Mouse (Mus musculus) intestine, embryonic 15.5 days (tissue): ENCODE data around the gene Gm49378. TPM values are rescaled to one million over a fixed set of nuclear protein-coding genes. Genes with fewer than 3 reads are reported as not detected.
A peak's percentile ranks its signal among the peaks of the same experiment; 100 is the strongest.

Experiments used
- ATAC-seq: fragments of 200-750 bp; cut with Nextera tagmentation; 2 replicates; pipeline ENCODE4 v1.8.0; 2017; ENCODE audit warnings: moderate TSS enrichment, moderate library complexity
- H3K27ac ChIP-seq: fragments of 300-500 bp; sonication (generic); 2 replicates; pipeline ENCODE4 v1.5.1; 2015; ENCODE audit warnings: mild to moderate bottlenecking, inconsistent platforms
- H3K27me3 ChIP-seq: fragments of 300-500 bp; sonication (generic); replicated peaks from 2 replicates; pipeline ENCODE4 v1.6.1; 2015; ENCODE audit warnings: inconsistent platforms
- H3K36me3 ChIP-seq: fragments of 300-500 bp; sonication (generic); 2 replicates; pipeline ENCODE4 v1.6.1; 2015; ENCODE audit warnings: inconsistent platforms
- H3K4me1 ChIP-seq: fragments of 300-500 bp; sonication (generic); replicated peaks from 2 replicates; pipeline ENCODE4 v1.6.1; 2015; ENCODE audit warnings: inconsistent platforms
- H3K4me2 ChIP-seq: fragments of 300-500 bp; sonication (generic); replicated peaks from 2 replicates; pipeline ENCODE4 v1.6.1; 2015; ENCODE audit warnings: mild to moderate bottlenecking, inconsistent platforms
- H3K4me3 ChIP-seq: fragments of 300-500 bp; sonication (generic); replicated peaks from 2 replicates; pipeline ENCODE4 v1.5.1; 2015; ENCODE audit warnings: inconsistent platforms
- H3K9ac ChIP-seq: fragments of 300-500 bp; sonication (generic); 2 replicates; pipeline ENCODE4 v1.6.1; 2015; ENCODE audit warnings: inconsistent platforms
- H3K9me3 ChIP-seq: fragments of 300-500 bp; sonication (generic); 2 replicates; pipeline ENCODE4 v1.6.1; 2016; ENCODE audit warnings: inconsistent platforms
- WGBS: fragments of 180-500 bp; shearing (Covaris S2); methylation state at CpG from one replicate; pipeline ENCODE4 v1.1.7; 2015; 5-methylcytosine and 5-hydroxymethylcytosine counted together
- polyA plus RNA-seq: library from polyadenylated mRNA; unstranded; fragments of >200 nt; fragmentation: Nextera tagmentation; extraction: Ambion mirVana; gene quantifications from 2 replicates; pipeline ENCODE4 v1.2.1, GENCODE M21; 2015

Gm49378 gene
- polyA plus RNA-seq, 1 experiment from 2014 or later = 2.6 TPM

DNA sequence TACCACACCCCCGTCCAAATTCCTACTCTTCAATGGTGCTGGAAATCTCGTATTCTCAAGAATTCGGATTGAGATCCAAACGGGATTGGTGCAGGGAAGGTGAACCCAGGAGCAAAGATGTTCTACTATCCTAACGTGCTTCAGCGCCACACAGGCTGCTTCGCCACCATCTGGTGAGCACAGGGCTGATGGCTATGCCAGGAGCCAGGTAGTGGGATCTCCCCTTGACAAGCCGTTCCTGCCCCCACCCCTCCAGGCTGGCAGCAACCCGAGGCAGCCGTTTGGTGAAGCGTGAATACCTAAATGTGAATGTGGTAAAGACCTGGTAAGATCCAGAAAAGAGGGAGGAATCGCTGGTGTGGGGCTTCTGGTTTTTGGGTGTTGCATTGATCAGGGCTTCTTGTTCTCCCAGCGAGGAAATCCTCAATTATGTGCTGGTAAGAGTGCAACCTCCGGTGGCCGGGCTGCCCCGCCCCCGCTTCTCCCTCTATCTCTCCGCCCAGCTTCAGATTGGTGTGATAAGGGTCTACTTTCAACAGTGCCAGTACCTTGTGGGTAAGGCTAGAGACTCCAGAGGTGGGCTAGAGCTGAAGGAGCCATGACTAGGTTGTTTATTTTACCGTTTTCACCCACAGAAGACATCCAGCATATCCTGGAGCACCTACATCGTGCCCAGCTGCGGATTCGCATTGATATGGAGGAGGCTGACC lies 19.1 kb downstream of the Gm49378 start:
- no peaks in the 10 kb centered on the region for H3K9me3 ChIP-seq
- peak; percentile 41; the same call in 1 of the 2 replicates for ATAC-seq
- H3K9ac ChIP-seq = peak overlapping the region; percentile 32; the same call in 1 of the 2 replicates
- H3K4me2 ChIP-seq = peak overlapping the region; percentile 52
- no peak overlapping the region for H3K27ac ChIP-seq
- WGBS = 32% methylated on average over 22 of the region's 22 CpGs
- no peaks in the 10 kb centered on the region for H3K36me3 ChIP-seq
- peak overlapping the region; percentile 23 for H3K4me3 ChIP-seq
- H3K27me3 ChIP-seq = no peaks in the 10 kb centered on the region
- peaks cover 4% of the 10 kb centered on the region; the same call in 1 of the 2 replicates for H3K4me1 ChIP-seq

DNA sequence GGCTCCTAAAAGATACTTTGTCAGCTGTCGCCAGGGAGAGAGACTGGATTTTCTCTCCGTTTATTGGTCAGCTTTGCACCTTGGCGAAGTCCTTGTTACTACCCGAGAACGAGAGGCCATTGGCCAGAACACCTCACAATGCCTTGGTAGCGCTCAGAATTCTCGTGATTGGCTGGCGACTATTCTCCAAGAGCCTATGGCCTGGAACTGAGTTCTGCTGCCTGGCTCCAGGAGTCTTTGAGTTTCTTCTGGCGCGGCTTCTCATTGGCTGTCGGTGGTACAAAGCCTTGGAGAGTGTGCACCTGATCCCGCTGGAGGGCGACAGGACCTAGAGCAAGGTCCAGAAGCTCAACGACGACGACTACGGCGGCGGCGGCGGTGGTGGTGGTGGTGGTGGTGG lies 19.9 kb downstream of the Gm49378 start, which contains the start of gene Rec8:
Rec8 (plus strand) TSS at position 216 of the 400 bp plus-strand sequence.
- no peaks in the 10 kb centered on the region for H3K9me3 ChIP-seq
- H3K9ac ChIP-seq = peak within 1 kb of the TSS; percentile 32; the same call in 1 of the 2 replicates
- no peaks in the 10 kb centered on the region for H3K27me3 ChIP-seq
- peak within 1 kb of the TSS; percentile 52 for H3K4me2 ChIP-seq
- 13% methylated on average over 21 of the region's 21 CpGs for WGBS
- peaks cover 4% of the 10 kb centered on the region; the same call in 1 of the 2 replicates for H3K4me1 ChIP-seq
- peak within 1 kb of the TSS; percentile 23 for H3K4me3 ChIP-seq
- no peak within 1 kb of the TSS for H3K27ac ChIP-seq
- no peaks in the 10 kb centered on the region for H3K36me3 ChIP-seq
- peak; percentile 90 for ATAC-seq

DNA sequence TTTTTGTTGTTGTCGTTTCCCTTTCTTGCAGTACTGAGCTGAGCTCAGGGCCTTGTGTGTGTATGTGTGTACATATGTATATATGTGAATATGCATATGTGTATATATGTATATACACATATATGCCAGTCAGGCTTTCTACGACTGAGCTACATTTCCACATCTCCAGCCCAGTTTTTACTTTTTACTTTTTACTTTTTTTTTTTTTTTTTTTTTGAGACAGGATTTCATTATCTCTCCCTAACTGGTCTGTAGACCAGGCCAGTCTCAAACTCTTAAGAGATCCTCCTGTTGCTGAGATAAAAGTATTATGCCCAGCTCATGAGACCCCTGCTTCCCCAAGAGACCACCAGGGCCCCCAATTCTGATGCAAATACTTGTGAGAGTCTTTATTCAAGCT lies 20.9 kb downstream of the Gm49378 start:
- WGBS = 81% methylated on average over 2 of the region's 2 CpGs
- no peak overlapping the region for H3K9ac ChIP-seq
- H3K4me2 ChIP-seq = no peak overlapping the region
- ATAC-seq = no peak
- H3K9me3 ChIP-seq = no peaks in the 10 kb centered on the region
- no peak overlapping the region for H3K4me3 ChIP-seq
- H3K27me3 ChIP-seq = no peaks in the 10 kb centered on the region
- no peak overlapping the region for H3K27ac ChIP-seq
- H3K4me1 ChIP-seq = peaks cover 4% of the 10 kb centered on the region; the same call in 1 of the 2 replicates
- no peaks in the 10 kb centered on the region for H3K36me3 ChIP-seq

DNA sequence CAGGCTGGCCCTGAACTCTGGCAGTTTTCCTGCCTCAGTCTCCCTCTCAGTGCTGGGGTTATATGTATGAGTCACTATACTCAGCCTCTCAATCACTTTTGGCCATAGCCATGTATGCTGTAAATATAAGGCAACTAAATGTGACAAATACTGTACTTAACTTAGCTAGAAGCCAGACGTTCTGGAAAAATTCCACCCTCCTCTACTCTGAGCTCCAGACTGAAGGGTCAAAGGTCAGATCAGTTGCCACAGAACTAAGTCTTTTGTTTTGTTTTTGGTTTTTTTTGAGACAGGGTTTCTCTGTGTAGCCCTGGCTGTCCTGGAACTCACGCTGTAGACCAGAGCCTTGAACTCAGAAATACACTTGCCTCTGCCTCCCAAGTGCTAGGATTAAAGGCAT lies 21.8 kb downstream of the Gm49378 start:
- Histone ChIP-seq H3K36me3 (no peaks in the 10 kb centered on the region), H3K4me3 (no peak overlapping the region), H3K9me3 (no peaks in the 10 kb centered on the region), H3K4me1 (peaks cover 4% of the 10 kb centered on the region; the same call in 1 of the 2 replicates), H3K27ac (no peak overlapping the region), H3K9ac (no peak overlapping the region), H3K27me3 (no peaks in the 10 kb centered on the region), H3K4me2 (no peak overlapping the region)
- no peak for ATAC-seq
- WGBS = 37% methylated on average over 2 of the region's 2 CpGs

DNA sequence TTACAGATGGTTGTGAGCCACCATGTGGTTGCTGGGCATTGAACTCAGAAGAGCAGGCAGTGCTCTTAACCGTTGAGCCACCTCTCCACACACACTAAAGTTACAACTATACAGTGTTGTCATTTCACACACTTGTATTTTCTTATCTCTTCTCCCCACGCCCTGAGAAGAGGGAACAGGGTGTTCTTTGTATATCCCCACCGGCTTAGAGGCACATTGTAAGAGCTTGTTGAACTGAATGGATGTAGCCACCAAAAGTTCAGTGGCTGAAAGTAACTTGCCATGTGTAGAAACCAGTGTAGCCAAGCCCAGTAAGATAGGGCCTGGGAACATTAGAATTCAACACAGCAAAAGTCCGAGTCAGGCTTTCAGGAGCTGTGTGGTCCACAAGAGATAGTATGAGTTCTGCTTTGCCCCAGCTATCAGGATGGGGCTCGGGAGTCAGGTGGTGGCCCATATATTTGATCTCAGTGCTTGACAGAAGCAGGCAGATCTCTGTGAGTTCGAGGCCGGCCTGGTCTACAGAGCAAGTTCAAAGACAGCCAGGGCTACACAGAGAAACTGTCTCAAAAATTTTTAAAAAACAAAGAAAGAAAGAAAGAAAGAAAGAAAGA lies 23.0 kb downstream of the Gm49378 start:
- 76% methylated on average over 7 of the region's 7 CpGs for WGBS
- Histone ChIP-seq H3K4me3 (no peak overlapping the region), H3K4me1 (peaks cover 4% of the 10 kb centered on the region; the same call in 1 of the 2 replicates), H3K27ac (no peak overlapping the region), H3K9ac (no peak overlapping the region), H3K4me2 (no peak overlapping the region), H3K36me3 (0 out of 2 replicates have a peak, but pooled peaks cover 3% of the 10 kb centered on the region), H3K9me3 (no peaks in the 10 kb centered on the region), H3K27me3 (no peaks in the 10 kb centered on the region)
- no peak for ATAC-seq

DNA sequence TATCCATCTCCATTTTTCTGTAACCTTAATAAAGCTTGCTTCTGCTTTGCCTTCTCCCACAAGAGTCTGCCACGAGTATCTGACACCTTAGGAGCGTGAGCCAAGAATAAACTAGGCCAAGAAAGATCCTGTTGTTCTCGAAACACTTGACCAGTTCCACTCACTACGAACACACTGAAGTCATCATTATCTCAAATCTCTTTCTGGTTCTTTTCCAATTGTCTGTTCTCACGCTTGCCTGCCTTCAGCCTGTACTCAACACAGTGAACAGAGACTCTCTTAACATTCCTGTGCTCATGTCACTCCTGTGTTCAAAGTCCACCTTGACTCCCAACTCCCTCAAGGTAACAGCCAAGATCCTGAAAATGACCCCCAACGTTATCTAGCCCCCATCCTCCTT lies 24.3 kb downstream of the Gm49378 start:
- H3K9me3 ChIP-seq = no peaks in the 10 kb centered on the region
- H3K4me3 ChIP-seq = no peak overlapping the region
- WGBS = 66% methylated on average over 6 of the region's 6 CpGs
- H3K4me1 ChIP-seq = 0 out of 2 replicates have a peak, but pooled peaks cover 4% of the 10 kb centered on the region
- no peak overlapping the region for H3K4me2 ChIP-seq
- H3K27me3 ChIP-seq = no peaks in the 10 kb centered on the region
- no peak overlapping the region for H3K9ac ChIP-seq
- no peak overlapping the region for H3K27ac ChIP-seq
- H3K36me3 ChIP-seq = 0 out of 2 replicates have a peak, but pooled peaks cover 3% of the 10 kb centered on the region
- ATAC-seq = no peak

DNA sequence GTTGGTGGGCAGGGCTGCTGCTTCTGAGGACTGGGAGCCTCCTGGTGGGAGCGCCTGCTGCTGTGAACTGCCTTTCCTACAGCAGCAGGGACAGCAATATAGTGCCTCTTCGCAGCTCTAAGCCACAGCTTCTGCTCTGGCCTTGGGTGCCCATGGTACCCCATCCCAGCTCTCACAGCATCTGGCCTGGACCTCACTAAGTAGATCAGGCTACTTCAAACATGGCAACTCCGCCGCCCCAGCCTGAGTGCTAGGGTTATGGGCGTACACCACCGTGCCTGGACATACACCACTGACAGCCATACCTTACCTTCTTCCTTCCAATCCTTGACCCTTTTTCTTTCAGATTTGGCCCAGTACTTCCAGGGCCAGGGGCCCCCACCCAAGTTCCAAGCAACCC lies 29.4 kb downstream of the Gm49378 start:
- Histone ChIP-seq H3K4me1 (0 out of 2 replicates have a peak, but pooled peaks cover 8% of the 10 kb centered on the region), H3K27ac (no peak overlapping the region), H3K27me3 (no peaks in the 10 kb centered on the region), H3K4me2 (no peak overlapping the region), H3K9ac (no peak overlapping the region), H3K4me3 (no peak overlapping the region), H3K36me3 (0 out of 2 replicates have a peak, but pooled peaks cover 16% of the 10 kb centered on the region), H3K9me3 (no peaks in the 10 kb centered on the region)
- 91% methylated on average over 6 of the region's 6 CpGs for WGBS
- no peak for ATAC-seq

DNA sequence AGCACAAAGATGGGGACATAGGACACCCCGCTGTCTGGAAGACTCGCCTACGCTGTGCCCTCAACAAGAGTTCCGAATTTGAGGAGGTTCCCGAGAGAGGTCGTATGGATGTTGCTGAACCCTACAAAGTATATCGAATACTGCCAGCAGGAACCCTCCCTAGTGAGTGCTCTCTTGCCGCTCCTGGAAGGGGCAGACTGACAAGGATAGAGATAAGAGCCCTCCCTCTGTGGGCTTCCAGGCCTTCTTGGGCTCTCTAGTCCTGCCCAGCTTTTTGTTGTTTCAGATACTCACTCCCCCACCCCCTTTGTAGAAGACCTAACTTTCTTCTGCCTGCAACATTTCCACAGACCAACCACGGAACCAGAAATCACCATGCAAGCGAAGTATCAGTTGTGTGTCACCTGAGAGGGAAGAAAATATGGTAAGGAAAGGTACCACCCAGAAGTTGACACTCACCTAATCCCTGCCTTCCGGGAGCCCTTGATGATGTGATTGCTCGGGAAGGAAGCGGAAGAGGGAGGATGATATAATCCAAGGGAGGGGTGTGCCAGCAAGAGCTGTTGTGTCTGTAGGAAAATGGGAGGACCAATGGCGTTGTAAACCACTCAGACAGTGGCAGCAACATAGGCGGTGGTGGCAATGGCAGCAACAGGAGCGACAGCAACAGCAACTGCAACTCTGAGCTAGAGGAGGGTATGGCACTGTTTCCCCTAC lies 31.8 kb downstream of the Gm49378 start:
- Histone ChIP-seq H3K4me3 (no peak overlapping the region), H3K27ac (no peak overlapping the region), H3K4me1 (0 out of 2 replicates have a peak, but pooled peaks cover 10% of the 10 kb centered on the region), H3K4me2 (no peak overlapping the region), H3K9me3 (no peaks in the 10 kb centered on the region), H3K9ac (no peak overlapping the region), H3K27me3 (no peaks in the 10 kb centered on the region), H3K36me3 (peaks cover 28% of the 10 kb centered on the region)
- ATAC-seq = no peak
- 94% methylated on average over 16 of the region's 16 CpGs for WGBS

DNA sequence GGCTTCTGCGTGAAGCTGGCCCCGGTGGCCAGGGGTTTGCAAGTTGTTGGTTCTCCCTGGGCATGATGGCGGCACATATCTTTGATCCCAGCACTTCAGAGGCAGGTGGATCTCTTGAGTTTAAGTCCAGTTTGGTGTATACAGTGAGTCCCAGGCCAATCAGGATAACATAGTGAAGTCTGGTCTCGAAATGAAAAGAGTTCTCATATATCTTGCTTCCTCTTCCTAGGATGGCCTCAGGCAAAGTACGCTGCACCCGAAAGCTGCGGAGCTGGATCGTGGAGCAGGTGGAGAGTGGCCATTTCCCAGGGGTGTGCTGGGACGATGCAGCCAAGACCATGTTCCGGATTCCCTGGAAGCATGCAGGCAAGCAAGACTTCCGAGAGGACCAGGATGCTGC lies 32.9 kb downstream of the Gm49378 start:
- H3K4me1 ChIP-seq = 0 out of 2 replicates have a peak, but pooled peaks cover 10% of the 10 kb centered on the region
- H3K9me3 ChIP-seq = no peaks in the 10 kb centered on the region
- H3K27me3 ChIP-seq = no peaks in the 10 kb centered on the region
- H3K36me3 ChIP-seq = peaks cover 33% of the 10 kb centered on the region
- H3K27ac ChIP-seq = peak overlapping the region; percentile 82; the same call in 1 of the 2 replicates
- no peak overlapping the region for H3K4me3 ChIP-seq
- peak overlapping the region; percentile 74; the same call in 1 of the 2 replicates for H3K4me2 ChIP-seq
- WGBS = 90% methylated on average over 11 of the region's 11 CpGs
- no peak for ATAC-seq
- H3K9ac ChIP-seq = no peak overlapping the region

DNA sequence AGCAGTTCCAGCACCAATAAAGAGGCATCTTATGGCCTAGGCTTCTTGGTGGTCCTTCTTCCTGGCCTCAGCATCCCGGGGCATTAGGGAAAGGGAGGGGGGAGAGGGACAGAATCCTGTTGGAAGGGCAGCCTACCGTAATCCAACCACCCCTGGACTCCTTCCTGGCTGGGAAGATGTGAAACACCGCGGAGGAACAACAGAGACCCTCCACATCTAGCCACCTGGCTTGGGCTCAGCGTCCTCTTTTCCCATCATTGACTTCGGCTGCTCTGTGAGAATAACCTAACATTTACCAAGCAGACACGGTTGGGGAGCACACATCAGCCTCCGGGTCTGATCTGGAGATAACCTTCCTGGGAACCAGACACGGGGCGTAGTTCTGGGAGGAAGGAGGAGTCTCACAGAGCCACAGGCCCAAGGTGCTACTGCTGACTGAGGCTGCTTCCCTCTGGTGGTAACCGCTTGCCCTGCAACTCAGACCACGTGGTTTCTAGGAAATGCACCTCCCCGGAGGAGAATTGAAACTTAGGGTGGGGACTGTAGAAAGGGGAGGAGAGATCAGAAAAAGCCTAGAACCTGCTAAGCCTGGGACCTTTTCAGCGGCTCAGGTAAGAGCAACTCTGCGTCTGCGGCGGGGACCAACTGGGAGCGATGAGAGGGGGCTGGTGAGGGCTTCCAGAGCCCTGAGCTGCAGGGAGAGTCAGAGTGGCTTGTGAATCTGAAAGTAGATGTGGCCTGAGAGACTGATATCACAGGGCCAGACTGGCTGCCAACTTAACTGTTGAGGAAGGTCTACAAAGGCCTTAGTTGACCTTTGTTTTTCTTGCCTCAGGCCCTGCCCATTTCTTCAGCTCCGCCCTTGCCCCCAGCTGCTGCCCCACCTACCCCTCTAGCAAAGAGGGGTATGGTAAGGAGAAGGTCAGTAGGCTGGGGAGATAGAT lies 33.8 kb downstream of the Gm49378 start:
- peak overlapping the region; percentile 74 for H3K4me2 ChIP-seq
- H3K4me3 ChIP-seq = peak overlapping the region; percentile 39
- 12% methylated on average over 19 of the region's 19 CpGs for WGBS
- peak overlapping the region; percentile 82 for H3K27ac ChIP-seq
- H3K9me3 ChIP-seq = no peaks in the 10 kb centered on the region
- ATAC-seq = peak; percentile 97
- no peaks in the 10 kb centered on the region for H3K27me3 ChIP-seq
- H3K36me3 ChIP-seq = peaks cover 43% of the 10 kb centered on the region
- peak overlapping the region; percentile 56 for H3K9ac ChIP-seq
- H3K4me1 ChIP-seq = 0 out of 2 replicates have a peak, but pooled peaks cover 10% of the 10 kb centered on the region

DNA sequence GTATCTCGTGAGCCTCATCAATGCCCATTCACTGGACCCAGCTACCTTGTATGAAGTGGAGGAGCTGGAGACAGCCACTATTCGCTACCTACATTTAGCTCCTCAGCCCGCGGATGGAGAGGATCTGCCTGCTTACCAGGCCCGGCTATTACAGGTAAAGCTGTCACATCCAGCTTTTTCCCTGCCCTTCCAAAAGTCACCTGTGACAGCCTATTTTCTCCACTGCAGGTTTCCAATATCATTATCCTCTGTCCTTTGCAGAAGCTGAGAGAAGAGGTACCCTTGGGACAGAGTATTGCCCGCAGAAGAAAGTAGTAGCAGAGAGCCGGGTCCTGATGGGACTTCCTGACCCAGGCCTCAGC lies 34.4 kb downstream of the Gm49378 start, which contains the start of gene Irf9:
Irf9 (plus strand) TSS at position 301 of the 362 bp plus-strand sequence.
- peaks cover 49% of the 10 kb centered on the region for H3K36me3 ChIP-seq
- 80% methylated on average over 7 of the region's 7 CpGs for WGBS
- peak within 1 kb of the TSS; percentile 74 for H3K4me2 ChIP-seq
- H3K4me3 ChIP-seq = peak within 1 kb of the TSS; percentile 39
- no peaks in the 10 kb centered on the region for H3K9me3 ChIP-seq
- 0 out of 2 replicates have a peak, but pooled peaks cover 10% of the 10 kb centered on the region for H3K4me1 ChIP-seq
- peak within 1 kb of the TSS; percentile 56 for H3K9ac ChIP-seq
- ATAC-seq = no peak
- H3K27me3 ChIP-seq = no peaks in the 10 kb centered on the region
- H3K27ac ChIP-seq = peak within 1 kb of the TSS; percentile 82
